ENCODE assay signal across 1 mouse cellular context in genomic region chr11:69016755-69017154, GRCm38 (mm10).
A peak's percentile ranks its signal among the peaks of the same experiment; 100 is the strongest.
TF ChIP-seq lines count a peak whose summit lies in the region.

No protein-coding gene starts in this region.

TF ChIP-seq in CH12.LX, 34 proteins besides CTCF, POLR2A, EP300 and RAD21:
- no peak for TF ChIP-seq RCOR1 (conservative IDR thresholded peaks at IDR 0.05; ENCODE audit: low read depth, low read length)
- no peak for TF ChIP-seq MAX (IDR thresholded peaks at IDR 0.05; ENCODE audit: low read length)
- no peak for TF ChIP-seq ZNF384 (IDR thresholded peaks at IDR 0.05; ENCODE audit: low read depth, low read length)
- no peak for TF ChIP-seq GABPA (IDR thresholded peaks at IDR 0.05; ENCODE audit: insufficient replicate concordance, low read depth, low read length)
- no peak for TF ChIP-seq NELFE (IDR thresholded peaks at IDR 0.05; ENCODE audit: low read depth, low read length)
- no peak for TF ChIP-seq USF2 (conservative IDR thresholded peaks at IDR 0.05; ENCODE audit: low read depth, low read length)
- no peak for TF ChIP-seq ELF1 (IDR thresholded peaks at IDR 0.05; ENCODE audit: low read depth, low read length)
- no peak for TF ChIP-seq KAT2A (IDR thresholded peaks at IDR 0.05; ENCODE audit: insufficient replicate concordance, low read length)
- no peak for TF ChIP-seq IRF4 (IDR thresholded peaks at IDR 0.05; ENCODE audit: low read depth, low read length)
- TF ChIP-seq CHD1 (IDR thresholded peaks at IDR 0.05; ENCODE audit: low read depth, low read length) = 0 out of 2 replicates have a peak, but pooled peaks have one; percentile 13
- no peak for TF ChIP-seq JUN (IDR thresholded peaks at IDR 0.05; ENCODE audit: insufficient read depth, low read depth, low read length)
- TF ChIP-seq ETS1 (conservative IDR thresholded peaks at IDR 0.05; ENCODE audit: low read depth, low read length) = no peak
- 0 out of 2 replicates have a peak, but pooled peaks have one; percentile 30 for TF ChIP-seq TBP (conservative IDR thresholded peaks at IDR 0.05; ENCODE audit: low read depth, low read length)
- TF ChIP-seq E2F4 (IDR thresholded peaks at IDR 0.05; ENCODE audit: insufficient replicate concordance, low read depth, low read length) = no peak
